Mouse (Mus musculus): ENCODE data around the gene Med18.
A peak's percentile ranks its signal among the peaks of the same experiment; 100 is the strongest.
"Not testable (repeated sequence)": the region's sequence is repeated elsewhere in the genome, so short reads cannot be mapped to it uniquely, and the experiment has no call there.

The Med18 gene

GRCm38 (mm10) chr4:132421923-132422782, 41.6 kb downstream of the Med18 start, which contains the start of gene Phactr4:
TSS of gene Phactr4 (minus strand) at chr4:132422489.
- peak; percentile 71 for DNase-seq (ENCODE audit: low read depth, low spot score)

DNA sequence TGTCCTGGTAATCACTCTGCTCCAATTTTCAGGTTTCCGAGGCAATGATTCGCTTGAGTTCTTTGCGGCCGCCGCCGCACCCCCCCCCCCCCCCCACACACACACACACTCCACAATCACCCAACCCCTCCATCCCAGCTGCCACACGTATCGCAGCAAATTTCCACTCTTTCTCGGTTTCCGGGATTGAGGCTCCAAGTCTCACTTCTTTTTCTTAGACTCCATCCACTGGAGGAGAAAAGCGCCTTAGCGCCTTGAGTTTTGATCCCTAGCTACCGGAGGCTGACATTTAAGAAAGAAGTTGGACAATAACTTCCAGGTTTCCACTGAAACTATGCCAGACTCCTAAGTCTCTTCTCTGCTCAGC, 42.2 kb downstream of the Med18 start:
- DNase-seq (ENCODE audit: low read depth, low spot score): no peak

DNA sequence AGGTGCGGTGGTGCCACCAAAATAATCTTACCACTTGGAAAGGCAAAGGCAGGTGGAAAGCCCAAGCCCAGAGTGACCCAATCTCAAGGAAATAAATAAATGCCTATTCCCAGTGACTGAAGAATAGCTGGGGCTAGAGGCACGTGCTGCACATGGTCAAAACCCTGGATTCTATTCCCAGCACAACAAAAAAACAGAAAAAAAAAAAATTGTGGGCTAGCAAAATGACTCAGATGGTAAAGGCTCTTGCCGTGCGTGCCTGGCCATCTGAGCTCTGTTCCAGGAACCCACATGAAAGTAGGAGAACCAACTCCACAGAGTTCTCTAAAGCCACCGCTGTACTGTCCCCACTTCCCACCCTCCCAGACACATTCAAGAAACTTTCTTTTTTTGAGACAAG, 43.2 kb downstream of the Med18 start:
- no peak for DNase-seq (ENCODE audit: low read depth, low spot score)

- DNase-seq (ENCODE audit: low read depth, low spot score): no peak
Measured at GRCm38 (mm10) chr4:132415966-132416365, 47.8 kb downstream of the Med18 start.

DNA sequence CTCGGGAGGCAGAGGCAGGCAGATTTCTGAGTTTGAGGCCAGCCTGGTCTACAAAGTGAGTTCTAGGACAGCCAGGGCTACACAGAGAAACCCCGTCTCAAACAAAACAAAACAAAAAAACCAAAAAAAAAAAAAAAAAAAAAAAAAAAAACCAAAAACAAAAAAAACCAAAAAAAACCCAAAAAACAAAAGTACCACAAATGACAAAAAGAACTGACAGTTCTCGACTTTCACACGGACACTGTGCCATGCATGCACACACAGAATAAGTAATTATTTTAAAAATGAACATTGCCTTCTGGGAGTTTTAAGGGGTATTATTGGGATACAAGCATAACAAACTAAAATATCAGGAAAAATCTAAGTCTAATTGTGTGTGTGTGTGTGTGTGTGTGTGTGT, 50.5 kb downstream of the Med18 start:
- DNase-seq (ENCODE audit: low read depth, low spot score): not testable (repeated sequence)

DNA sequence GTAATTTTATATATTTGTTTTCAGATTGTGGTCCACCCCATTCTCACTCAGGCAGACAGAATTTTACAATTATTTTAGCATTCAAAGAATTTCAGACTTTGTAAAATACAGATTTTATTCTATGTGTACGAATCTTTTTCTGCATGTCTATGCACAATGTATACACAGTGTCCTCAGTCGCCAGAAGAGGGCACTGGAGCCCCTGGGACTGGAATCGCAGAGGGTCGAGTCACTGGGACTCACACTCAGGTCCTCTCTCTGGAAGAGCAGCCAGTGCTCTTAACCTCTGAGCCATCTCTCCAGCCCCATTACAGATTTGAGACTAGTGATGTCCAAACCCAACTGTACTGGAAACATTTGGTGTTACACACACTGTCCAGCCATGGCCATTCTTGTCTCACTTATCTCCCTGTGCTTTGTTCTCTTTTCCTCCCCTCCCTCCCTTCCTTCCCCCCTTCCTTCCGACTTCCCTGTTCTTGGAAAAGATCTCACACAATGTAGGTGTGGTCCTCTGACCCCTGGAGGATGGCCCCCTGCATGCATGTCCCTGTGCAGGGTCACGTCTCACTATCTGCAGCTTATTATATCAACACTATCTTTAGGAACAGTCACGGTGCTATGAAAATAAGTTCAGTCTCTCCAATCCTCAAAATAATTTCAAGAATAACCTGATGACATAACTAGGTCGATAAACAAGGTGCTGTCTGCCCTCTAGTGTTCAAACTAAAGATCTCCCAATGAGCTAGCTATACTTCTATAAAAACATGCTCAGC, 52.2 kb downstream of the Med18 start:
- DNase-seq (ENCODE audit: low read depth, low spot score): no peak

DNA sequence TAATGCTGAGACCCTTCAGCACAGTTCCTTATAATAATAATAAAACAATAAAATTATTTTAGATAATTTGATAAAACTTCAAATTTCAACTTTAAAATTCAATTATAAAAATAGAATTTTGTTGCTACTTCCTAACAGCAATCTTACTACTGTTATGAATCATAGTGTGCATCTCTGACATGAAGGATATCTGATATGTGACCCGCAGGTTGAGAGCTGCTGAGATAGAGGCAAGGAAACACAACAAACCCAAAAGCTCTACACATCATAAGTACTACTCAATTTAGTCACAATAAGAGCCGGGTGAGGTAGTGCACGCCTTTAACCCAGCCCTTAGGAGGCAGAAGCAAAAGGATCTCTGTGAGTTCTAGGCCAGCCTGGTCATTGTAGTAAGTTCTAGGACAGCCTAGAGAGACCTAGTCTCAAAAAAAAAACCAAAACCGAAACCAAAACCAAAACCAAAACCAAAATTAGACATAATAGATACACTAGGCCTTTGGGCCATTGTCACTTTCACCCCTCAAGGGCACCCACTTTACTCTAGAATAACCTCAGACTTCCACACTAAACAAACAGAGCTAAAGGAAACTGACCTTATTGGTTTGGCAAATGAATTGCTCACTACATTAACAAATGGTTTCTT, 54.0 kb downstream of the Med18 start:
- DNase-seq (ENCODE audit: low read depth, low spot score): no peak
